10 mouse cellular contexts compared by ENCODE assay signal in genomic region chr7:3616057-3616388, GRCm38 (mm10). TPM values are rescaled to one million over a fixed set of nuclear protein-coding genes. Genes with fewer than 3 reads are reported as not detected.
DNase-seq lines count a peak whose midpoint lies in the region; ATAC-seq and TF ChIP-seq lines count a peak whose summit lies in the region.
"Had no signal": no experiment of that assay in that cellular context is flagged by ENCODE, and none has a peak within 500 bp of the region (broad histone marks: within the 10 kb centered on the region; RNA-seq: fewer than 3 reads in every experiment).

Gene Oscar (minus strand): TSS chr7:3616157.

- DNase-seq in heart, postnatal 25 days (ENCODE audit: low spot score), result no peak
- no peak for DNase-seq in adrenal gland, postnatal 14 days
- no peak for DNase-seq in thymus, postnatal 4 days
- DNase-seq: cerebellum, adult 18-20 months had no signal

- no peak for ATAC-seq in heart, embryonic 16.5 days (replicated peaks; ENCODE audit: extremely low read depth, insufficient read depth, low FRiP score)
- ATAC-seq in hindbrain, embryonic 15.5 days (ENCODE audit: low FRiP score, low read depth), result no peak
- ATAC-seq in midbrain, embryonic 13.5 days, result no peak
- ATAC-seq in megakaryocyte-erythroid progenitor cell, adult 5-6 weeks (replicated peaks; ENCODE audit: low FRiP score, low TSS enrichment, poor library complexity, severe bottlenecking), result no peak

- peaks cover 5% of the 10 kb centered on the region for H3K4me1 ChIP-seq in heart, embryonic 16.5 days (ENCODE audit: control insufficient read depth, insufficient read depth, low read length)
- H3K4me1 ChIP-seq in bone marrow macrophage, adult 2 months (ENCODE audit: control insufficient read depth, insufficient read depth, low read length), result peaks cover 10% of the 10 kb centered on the region
- H3K4me1 ChIP-seq in hindbrain, embryonic 15.5 days (replicated peaks), result peaks cover 21% of the 10 kb centered on the region
- H3K4me1 ChIP-seq in midbrain, embryonic 13.5 days (replicated peaks), result peaks cover 12% of the 10 kb centered on the region

- H3K4me2 ChIP-seq in heart, embryonic 16.5 days (ENCODE audit: low read depth, low read length), result peak within 1 kb of the TSS; percentile 44
- peak within 1 kb of the TSS; percentile 71 for H3K4me2 ChIP-seq in hindbrain, embryonic 15.5 days
- peak within 1 kb of the TSS; percentile 88; the same call in 1 of the 2 replicates for H3K4me2 ChIP-seq in midbrain, embryonic 13.5 days (replicated peaks)

- peaks cover 13% of the 10 kb centered on the region for H3K36me3 ChIP-seq in heart, embryonic 16.5 days (ENCODE audit: control insufficient read depth, insufficient read depth)
- H3K36me3 ChIP-seq in hindbrain, embryonic 15.5 days, result peaks cover 11% of the 10 kb centered on the region; the same call in 1 of the 2 replicates
- H3K36me3 ChIP-seq in midbrain, embryonic 13.5 days, result peaks cover 19% of the 10 kb centered on the region

- H3K4me3 ChIP-seq in heart, embryonic 16.5 days (ENCODE audit: low read length), result peak within 1 kb of the TSS; percentile 85
- peak within 1 kb of the TSS; percentile 66 for H3K4me3 ChIP-seq in bone marrow macrophage, adult 2 months (ENCODE audit: insufficient read depth, low read length)
- peak within 1 kb of the TSS; percentile 66 for H3K4me3 ChIP-seq in hindbrain, embryonic 15.5 days
- peak within 1 kb of the TSS; percentile 82 for H3K4me3 ChIP-seq in midbrain, embryonic 13.5 days (replicated peaks)

- H3K9ac ChIP-seq in heart, embryonic 16.5 days (ENCODE audit: low read length), result no peak within 1 kb of the TSS
- no peak within 1 kb of the TSS for H3K9ac ChIP-seq in hindbrain, embryonic 15.5 days
- H3K9ac ChIP-seq in midbrain, embryonic 13.5 days (replicated peaks), result no peak within 1 kb of the TSS

- no peak within 1 kb of the TSS for H3K27ac ChIP-seq in heart, embryonic 16.5 days (ENCODE audit: low read length)
- H3K27ac ChIP-seq in bone marrow macrophage, adult 2 months (ENCODE audit: insufficient read depth, low read depth, low read length), result no peak within 1 kb of the TSS
- H3K27ac ChIP-seq in hindbrain, embryonic 15.5 days (replicated peaks), result peak within 1 kb of the TSS; percentile 16
- H3K27ac ChIP-seq in midbrain, embryonic 13.5 days, result no peak within 1 kb of the TSS

- H3K9me3 ChIP-seq in heart, embryonic 16.5 days (replicated peaks; ENCODE audit: control insufficient read depth, low read length), result no peaks in the 10 kb centered on the region
- no peaks in the 10 kb centered on the region for H3K9me3 ChIP-seq in hindbrain, embryonic 15.5 days
- H3K9me3 ChIP-seq in midbrain, embryonic 13.5 days, result no peaks in the 10 kb centered on the region

- no peaks in the 10 kb centered on the region for H3K27me3 ChIP-seq in heart, embryonic 16.5 days (ENCODE audit: control insufficient read depth, insufficient read depth, low read length)
- H3K27me3 ChIP-seq in hindbrain, embryonic 15.5 days, result no peaks in the 10 kb centered on the region; the same call in 1 of the 2 replicates
- no peaks in the 10 kb centered on the region for H3K27me3 ChIP-seq in midbrain, embryonic 13.5 days

- intact Hi-C loops in heart, postnatal 25 days (cut with DNase I), result no loop called here

- 79% methylated on average over 4 of the region's 4 CpGs for WGBS in heart, embryonic 16.5 days
- WGBS in hindbrain, embryonic 15.5 days, result 86% methylated on average over 4 of the region's 4 CpGs
- WGBS in midbrain, embryonic 13.5 days, result 87% methylated on average over 4 of the region's 4 CpGs

- no peak for TF ChIP-seq CTCF in bone marrow macrophage, adult 2 months (IDR thresholded peaks at IDR 0.05; ENCODE audit: low read depth, low read length)

- no peak for TF ChIP-seq POLR2A in bone marrow macrophage, adult 2 months (IDR thresholded peaks at IDR 0.05; ENCODE audit: borderline replicate concordance, low read depth, low read length)

RNA-seq across cellular contexts. Expression of gene Oscar, which starts in this region (rescaled TPM):
- 0.27 TPM in 1 of 2 replicates, not detected in the other for polyA plus RNA-seq in heart, embryonic 16.5 days (2015; fragmentation: Nextera tagmentation; extraction: Ambion mirVana)
- under 1 TPM; 0.13 to 0.20 TPM for total RNA-seq in heart, postnatal 25 days (2021)
- not detected in 2 replicates for polyA plus RNA-seq in bone marrow macrophage, adult 2 months (2012; ENCODE audit: insufficient read depth, insufficient read length, missing spikeins)
- polyA plus RNA-seq in hindbrain, embryonic 15.5 days (2015; fragmentation: Nextera tagmentation; extraction: Ambion mirVana), result 0.39 and 0.66 TPM in 2 replicates
- 0.26 and 0.42 TPM in 2 replicates for polyA plus RNA-seq in midbrain, embryonic 13.5 days (2015; fragmentation: Nextera tagmentation; extraction: Ambion mirVana)
- total RNA-seq in adrenal gland, postnatal 14 days (2021), result not detected in 2 replicates
- not detected in 2 replicates for total RNA-seq in megakaryocyte-erythroid progenitor cell, adult 5-6 weeks (2014; fragmentation: Nextera tagmentation)
- total RNA-seq in megakaryocyte-erythroid progenitor cell, adult 5-6 weeks (2017), result not detected in 2 replicates
- total RNA-seq: neutrophil, adult 5-6 weeks had no signal
